Mouse (Mus musculus) C2C12 (cell line): ENCODE measurements around the gene Rock2.

ENCODE experiments used
- CTCF ChIP-seq: IDR thresholded peaks from one replicate; pipeline ENCODE4 v1.5.1; 2011; ENCODE audit not compliant: control insufficient read depth, insufficient read depth, insufficient read length
- FOSL1 ChIP-seq: IDR thresholded peaks from one replicate; pipeline ENCODE4 v1.8.0; 2011; ENCODE audit warnings: mild to moderate bottlenecking, low read length; ENCODE audit not compliant: poor library complexity, insufficient read depth, severe bottlenecking
- MAX ChIP-seq: IDR thresholded peaks from one replicate; pipeline ENCODE4 v1.6.1; 2011; ENCODE audit warnings: mild to moderate bottlenecking, control low read depth
- MYOD1 ChIP-seq: IDR thresholded peaks from one replicate; pipeline ENCODE4 v1.6.1; 2011; ENCODE audit warnings: low read depth; ENCODE audit not compliant: control insufficient read depth, insufficient read length
- MYOG ChIP-seq: IDR thresholded peaks from one replicate; pipeline ENCODE4 v1.6.1; 2011; ENCODE audit not compliant: control insufficient read depth, insufficient read length; ENCODE audit errors: extremely low read depth
- USF1 ChIP-seq: IDR thresholded peaks from one replicate; pipeline ENCODE4 v1.6.1; 2011; ENCODE audit warnings: low read depth, mild to moderate bottlenecking, control low read depth, moderate library complexity

- TF ChIP-seq CTCF (no peak), MAX (no peak), USF1 (no peak), FOSL1 (no peak), MYOD1 (no peak), MYOG (no peak)
Observed at GRCm38 (mm10) chr12:16884534-16884933, 10.2 kb upstream of the Rock2 start.
